Mouse (Mus musculus): Measurements from ENCODE around the gene Dtx3.
A peak's percentile ranks its signal among the peaks of the same experiment; 100 is the strongest.

DNA sequence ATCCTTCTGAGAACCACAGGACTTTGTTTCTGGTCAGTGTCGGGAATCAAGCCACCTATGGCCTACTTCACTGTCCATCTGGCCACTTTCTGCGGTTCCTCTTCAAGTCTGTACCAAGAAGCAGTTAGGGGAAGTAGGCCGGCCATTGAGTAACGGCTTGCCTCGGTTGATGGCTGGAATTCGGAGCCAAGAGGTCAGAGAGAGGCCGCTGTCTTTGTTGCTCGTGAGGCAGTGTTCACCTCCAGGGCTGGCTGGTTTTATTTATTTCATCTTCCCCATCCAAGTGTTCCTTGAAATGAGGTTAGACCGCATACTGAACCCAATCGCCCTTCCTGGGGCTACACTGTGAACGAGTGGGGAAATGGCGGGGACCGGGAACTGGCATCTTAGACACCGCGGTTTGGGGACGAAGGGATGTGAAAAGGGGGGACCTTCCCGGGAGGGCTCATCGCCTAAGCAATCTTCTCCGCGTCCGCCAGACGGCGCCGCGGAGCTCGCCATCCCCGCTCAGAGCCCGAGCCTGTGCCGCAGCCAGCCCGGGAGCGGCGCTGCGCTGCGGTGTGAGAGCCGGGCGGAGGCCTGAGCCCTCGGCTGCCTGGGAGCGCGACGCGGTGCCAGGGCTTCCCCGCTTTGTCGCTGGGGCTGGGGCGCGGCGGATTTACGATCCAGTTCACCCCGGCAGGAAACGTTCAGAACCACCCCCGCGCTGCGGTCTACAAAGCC is 30.7 kb downstream of the Dtx3 start, which contains the start of gene B4galnt1:
- no peak for TF ChIP-seq POLR2A (IDR thresholded peaks at IDR 0.05; ENCODE audit: low read depth, low read length)
- TF ChIP-seq CTCF (conservative IDR thresholded peaks at IDR 0.05; ENCODE audit: insufficient read depth, insufficient read length, low read depth, low read length) = peak; percentile 77

All from kidney, adult 2 months (tissue).